Mouse (Mus musculus) hindbrain, embryonic 16.5 days (tissue): Measurements from ENCODE around the gene Mlec. TPM values are rescaled to one million over a fixed set of nuclear protein-coding genes. Genes with fewer than 3 reads are reported as not detected.

Source experiments
- ATAC-seq: fragments of 200-750 bp; cut with Nextera tagmentation; 2 replicates; pipeline ENCODE4 v1.8.0; 2017; ENCODE audit warnings: moderate TSS enrichment, moderate library complexity
- H3K27ac ChIP-seq: fragments of 300-500 bp; sonication (generic); 2 replicates; pipeline ENCODE4 v1.5.1; 2014; ENCODE audit warnings: low read depth, mild to moderate bottlenecking, control low read depth, low read length, moderate library complexity
- H3K27me3 ChIP-seq: fragments of 300-500 bp; sonication (generic); replicated peaks from 2 replicates; pipeline ENCODE4 v1.6.1; 2014; ENCODE audit warnings: low read length; ENCODE audit not compliant: control insufficient read depth, insufficient read depth
- H3K36me3 ChIP-seq: fragments of 300-500 bp; sonication (generic); 2 replicates; pipeline ENCODE4 v1.6.1; 2014; ENCODE audit warnings: mild to moderate bottlenecking, low read length, moderate library complexity, mixed read lengths; ENCODE audit not compliant: control insufficient read depth, insufficient read depth
- H3K4me1 ChIP-seq: fragments of 300-500 bp; sonication (generic); 2 replicates; pipeline ENCODE4 v1.6.1; 2014; ENCODE audit warnings: low read depth, low read length; ENCODE audit not compliant: control insufficient read depth, insufficient read depth
- H3K4me2 ChIP-seq: fragments of 300-500 bp; sonication (generic); 2 replicates; pipeline ENCODE4 v1.6.1; 2014; ENCODE audit warnings: mild to moderate bottlenecking, low read length, control low read depth, moderate library complexity
- H3K4me3 ChIP-seq: fragments of 300-500 bp; sonication (generic); 2 replicates; pipeline ENCODE4 v1.5.1; 2014; ENCODE audit warnings: mild to moderate bottlenecking, low read length, control low read depth, moderate library complexity
- H3K9ac ChIP-seq: fragments of 300-500 bp; sonication (generic); 2 replicates; pipeline ENCODE4 v1.6.1; 2014; ENCODE audit warnings: low read depth, mild to moderate bottlenecking, control low read depth, low read length, moderate library complexity
- H3K9me3 ChIP-seq: fragments of 300-500 bp; sonication (generic); 2 replicates; pipeline ENCODE4 v1.6.1; 2014; ENCODE audit warnings: mild to moderate bottlenecking, low read length, moderate library complexity; ENCODE audit not compliant: control insufficient read depth
- WGBS: fragments of 180-500 bp; shearing (Covaris S2); extraction: QIAGEN DNeasy Blood & Tissue Kit; methylation state at CpG from one replicate; pipeline ENCODE4 v1.1.7; 2014; 5-methylcytosine and 5-hydroxymethylcytosine counted together
- polyA plus RNA-seq: library from polyadenylated mRNA; unstranded; fragments of >200 nt; fragmentation: Nextera tagmentation; extraction: Ambion mirVana; gene quantifications from 2 replicates; pipeline ENCODE4 v1.2.1, GENCODE M21; 2015

Gene Mlec
- polyA plus RNA-seq, 1 experiment from 2014 or later = 23.8 TPM

GRCm38 (mm10) chr5:115182925-115183324 is 24.9 kb upstream of the Mlec start:
- no peak overlapping the region for H3K4me2 ChIP-seq
- ATAC-seq = no peak
- H3K4me1 ChIP-seq = peaks cover 27% of the 10 kb centered on the region
- H3K27ac ChIP-seq = no peak overlapping the region
- WGBS = 67% methylated on average over 8 of the region's 8 CpGs
- H3K36me3 ChIP-seq = no peaks in the 10 kb centered on the region
- H3K9me3 ChIP-seq = no peaks in the 10 kb centered on the region
- H3K27me3 ChIP-seq = no peaks in the 10 kb centered on the region
- H3K9ac ChIP-seq = no peak overlapping the region
- no peak overlapping the region for H3K4me3 ChIP-seq

GRCm38 (mm10) chr5:115181248-115181940 is 23.4 kb upstream of the Mlec start:
- H3K36me3 ChIP-seq = no peaks in the 10 kb centered on the region
- H3K4me2 ChIP-seq = no peak overlapping the region
- ATAC-seq = no peak
- no peak overlapping the region for H3K4me3 ChIP-seq
- 70% methylated on average over 13 of the region's 13 CpGs for WGBS
- H3K27ac ChIP-seq = no peak overlapping the region
- no peaks in the 10 kb centered on the region for H3K27me3 ChIP-seq
- peaks cover 18% of the 10 kb centered on the region for H3K4me1 ChIP-seq
- no peak overlapping the region for H3K9ac ChIP-seq
- H3K9me3 ChIP-seq = no peaks in the 10 kb centered on the region

- Histone ChIP-seq H3K9ac (no peak overlapping the region), H3K9me3 (no peaks in the 10 kb centered on the region), H3K4me1 (peaks cover 8% of the 10 kb centered on the region), H3K4me2 (no peak overlapping the region), H3K4me3 (no peak overlapping the region), H3K36me3 (no peaks in the 10 kb centered on the region), H3K27ac (no peak overlapping the region), H3K27me3 (no peaks in the 10 kb centered on the region)
- no peak for ATAC-seq
- 91% methylated on average over 11 of the region's 11 CpGs for WGBS
Observed at GRCm38 (mm10) chr5:115179596-115179995, 21.6 kb upstream of the Mlec start.

GRCm38 (mm10) chr5:115177866-115178265 is 19.9 kb upstream of the Mlec start:
- H3K27me3 ChIP-seq = no peaks in the 10 kb centered on the region
- H3K36me3 ChIP-seq = no peaks in the 10 kb centered on the region
- H3K9me3 ChIP-seq = no peaks in the 10 kb centered on the region
- H3K9ac ChIP-seq = no peak overlapping the region
- no peak overlapping the region for H3K4me2 ChIP-seq
- ATAC-seq = no peak
- H3K27ac ChIP-seq = no peak overlapping the region
- H3K4me3 ChIP-seq = no peak overlapping the region
- WGBS = 80% methylated on average over 6 of the region's 6 CpGs
- no peaks in the 10 kb centered on the region; the same call in 1 of the 2 replicates for H3K4me1 ChIP-seq

- H3K27me3 ChIP-seq = no peaks in the 10 kb centered on the region
- no peak overlapping the region for H3K4me2 ChIP-seq
- ATAC-seq = no peak
- H3K9me3 ChIP-seq = no peaks in the 10 kb centered on the region
- H3K4me3 ChIP-seq = no peak overlapping the region
- H3K36me3 ChIP-seq = no peaks in the 10 kb centered on the region
- no peaks in the 10 kb centered on the region for H3K4me1 ChIP-seq
- H3K9ac ChIP-seq = no peak overlapping the region
- H3K27ac ChIP-seq = no peak overlapping the region
- WGBS = 94% methylated on average over 1 of the region's 1 CpGs
Observed at GRCm38 (mm10) chr5:115174554-115174953, 16.6 kb upstream of the Mlec start.

- H3K27me3 ChIP-seq = no peaks in the 10 kb centered on the region
- H3K36me3 ChIP-seq = no peaks in the 10 kb centered on the region
- WGBS = 85% methylated on average over 8 of the region's 8 CpGs
- no peak overlapping the region for H3K4me3 ChIP-seq
- H3K27ac ChIP-seq = no peak overlapping the region
- no peak overlapping the region for H3K9ac ChIP-seq
- H3K4me2 ChIP-seq = no peak overlapping the region
- no peaks in the 10 kb centered on the region for H3K9me3 ChIP-seq
- no peaks in the 10 kb centered on the region for H3K4me1 ChIP-seq
- no peak for ATAC-seq
Observed at GRCm38 (mm10) chr5:115170150-115170549, 12.2 kb upstream of the Mlec start.

- WGBS = 45% methylated on average over 27 of the region's 27 CpGs
- Histone ChIP-seq H3K4me1 (no peaks in the 10 kb centered on the region), H3K27ac (no peak overlapping the region), H3K4me3 (no peak overlapping the region), H3K4me2 (no peak overlapping the region), H3K9ac (no peak overlapping the region), H3K27me3 (no peaks in the 10 kb centered on the region), H3K36me3 (no peaks in the 10 kb centered on the region), H3K9me3 (no peaks in the 10 kb centered on the region)
- no peak; the same call in 1 of the 2 replicates for ATAC-seq
Observed at GRCm38 (mm10) chr5:115168641-115169415, 10.8 kb upstream of the Mlec start.

GRCm38 (mm10) chr5:115167396-115167795 is 9.4 kb upstream of the Mlec start:
- no peak overlapping the region for H3K4me3 ChIP-seq
- no peaks in the 10 kb centered on the region for H3K27me3 ChIP-seq
- no peaks in the 10 kb centered on the region for H3K36me3 ChIP-seq
- no peaks in the 10 kb centered on the region for H3K9me3 ChIP-seq
- ATAC-seq = no peak
- WGBS = 75% methylated on average over 6 of the region's 6 CpGs
- H3K4me2 ChIP-seq = no peak overlapping the region
- H3K9ac ChIP-seq = no peak overlapping the region
- no peak overlapping the region for H3K27ac ChIP-seq
- H3K4me1 ChIP-seq = no peaks in the 10 kb centered on the region

GRCm38 (mm10) chr5:115166815-115167194 is 8.8 kb upstream of the Mlec start:
- H3K4me3 ChIP-seq = no peak overlapping the region
- no peaks in the 10 kb centered on the region for H3K4me1 ChIP-seq
- no peak for ATAC-seq
- H3K27ac ChIP-seq = no peak overlapping the region; the same call in 1 of the 2 replicates
- H3K36me3 ChIP-seq = no peaks in the 10 kb centered on the region
- 84% methylated on average over 7 of the region's 7 CpGs for WGBS
- no peak overlapping the region for H3K9ac ChIP-seq
- no peak overlapping the region for H3K4me2 ChIP-seq
- H3K27me3 ChIP-seq = no peaks in the 10 kb centered on the region
- no peaks in the 10 kb centered on the region for H3K9me3 ChIP-seq
